Mouse (Mus musculus) naive thymus-derived CD4-positive, alpha-beta T cell, adult 2 months (primary cell): ENCODE measurements around the gene Jade2.

ENCODE experiments used
- DNase-seq: peaks from one replicate; pipeline ENCODE4 v3.0.0-alpha.2; 2011; ENCODE audit warnings: low read depth

The Jade2 gene

DNA sequence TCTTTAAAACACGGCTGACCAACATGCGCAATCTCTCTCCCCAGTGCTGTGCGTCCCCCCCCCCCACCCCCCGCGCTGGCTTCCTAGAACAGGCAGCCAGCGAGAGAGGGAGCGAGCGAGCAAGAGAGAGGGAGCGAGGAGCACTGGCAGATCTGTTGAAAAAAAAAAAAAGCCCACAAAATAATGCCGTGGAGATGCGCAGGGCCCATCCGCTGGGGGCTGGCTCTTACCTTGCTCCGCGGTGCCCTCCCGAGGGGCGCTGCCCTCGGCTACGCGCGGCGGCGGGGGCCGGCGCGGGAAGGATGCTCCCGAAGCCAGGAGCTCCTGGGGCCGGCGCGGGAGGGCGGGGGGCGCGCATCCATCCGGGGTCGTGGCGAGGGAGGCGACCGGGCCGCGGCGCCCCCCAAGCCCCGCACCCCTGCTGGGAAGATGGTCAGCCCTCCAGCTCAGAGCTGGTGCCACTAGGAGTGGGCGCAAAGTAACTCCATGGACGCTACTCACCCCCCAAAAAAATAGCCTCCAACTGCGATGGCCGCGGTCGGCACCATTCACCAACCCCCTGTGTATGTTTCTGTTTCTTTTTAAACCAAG lies at the start of gene Jade2:
Gene Jade2 (minus strand): TSS at position 573 of the 591 bp plus-strand sequence.
- DNase-seq = peak; percentile 78

DNA sequence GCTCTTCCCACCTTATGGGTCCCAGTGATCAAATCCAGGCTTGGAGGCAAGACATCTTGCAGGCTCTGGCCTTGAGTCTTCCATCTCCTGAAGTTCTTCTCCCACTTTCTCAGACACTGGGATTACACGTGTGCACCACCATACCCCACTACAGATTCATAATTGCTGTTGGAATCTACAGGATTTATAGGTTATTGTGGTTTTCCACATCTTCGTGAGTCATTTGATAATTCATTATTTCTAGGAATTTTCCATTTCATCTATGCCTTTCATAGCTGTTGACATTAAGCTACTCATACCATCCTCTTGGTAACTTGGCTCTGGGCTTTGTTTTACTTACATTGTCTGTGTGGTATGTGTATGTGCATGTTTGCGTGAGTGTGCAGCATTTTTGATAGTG lies 46.8 kb upstream of the Jade2 start:
- DNase-seq = no peak

DNA sequence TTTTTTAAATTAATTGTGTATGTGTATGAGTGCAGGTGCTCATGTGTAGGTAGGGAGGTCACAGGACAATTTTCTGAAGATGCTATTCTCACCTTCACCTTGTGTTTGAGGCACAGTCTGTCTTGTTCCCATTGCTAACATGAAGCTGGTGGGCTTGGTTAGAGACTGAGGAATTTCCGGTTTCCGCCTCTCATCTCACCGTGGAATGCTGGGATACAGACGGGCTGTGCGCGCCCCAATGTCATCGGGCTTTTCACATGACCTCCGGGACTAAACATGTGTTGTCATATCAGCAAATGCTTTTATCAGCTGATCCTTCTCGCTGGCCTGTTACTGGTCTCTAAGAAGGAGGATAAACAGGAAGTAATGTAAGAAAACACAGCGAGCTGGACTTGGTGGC lies 42.2 kb upstream of the Jade2 start:
- no peak for DNase-seq

DNA sequence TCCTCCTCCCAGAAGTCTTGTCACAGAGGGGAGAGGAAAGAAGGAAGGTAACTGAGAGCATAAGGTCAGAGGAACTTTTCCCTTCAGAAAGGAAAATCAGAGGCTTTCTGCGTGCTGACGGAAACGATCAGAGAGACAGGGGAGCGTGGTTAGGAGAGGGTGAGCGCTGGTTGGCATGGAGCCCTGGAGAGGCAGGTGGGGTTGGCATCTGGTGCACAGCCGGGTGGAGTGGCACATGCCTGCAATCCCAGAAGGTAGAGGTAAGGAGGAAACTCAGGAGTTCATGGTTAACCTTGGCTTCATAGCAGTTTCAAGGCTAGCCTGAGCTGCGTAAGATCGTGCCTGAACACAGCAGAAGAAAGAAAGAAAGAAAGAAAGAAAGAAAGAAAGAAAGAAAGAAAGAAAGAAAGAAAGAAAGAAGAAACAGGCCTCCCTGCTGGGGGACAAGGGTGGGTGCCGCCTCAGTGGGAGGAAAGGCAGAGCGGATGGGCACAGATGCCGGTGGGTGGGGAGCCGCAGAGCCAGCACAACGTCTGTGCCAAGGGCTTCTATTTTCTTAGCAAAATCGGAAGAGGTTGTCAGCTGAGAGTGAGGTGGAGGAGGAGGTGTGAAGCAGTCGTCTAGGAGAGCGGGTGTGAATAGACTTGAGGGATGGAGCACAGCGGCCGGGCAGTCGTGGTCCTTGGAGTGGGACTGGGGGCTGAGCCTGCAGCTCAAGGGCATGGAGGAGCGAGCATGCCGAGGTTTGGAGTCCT lies 41.0 kb upstream of the Jade2 start:
- peak; percentile 52 for DNase-seq

DNA sequence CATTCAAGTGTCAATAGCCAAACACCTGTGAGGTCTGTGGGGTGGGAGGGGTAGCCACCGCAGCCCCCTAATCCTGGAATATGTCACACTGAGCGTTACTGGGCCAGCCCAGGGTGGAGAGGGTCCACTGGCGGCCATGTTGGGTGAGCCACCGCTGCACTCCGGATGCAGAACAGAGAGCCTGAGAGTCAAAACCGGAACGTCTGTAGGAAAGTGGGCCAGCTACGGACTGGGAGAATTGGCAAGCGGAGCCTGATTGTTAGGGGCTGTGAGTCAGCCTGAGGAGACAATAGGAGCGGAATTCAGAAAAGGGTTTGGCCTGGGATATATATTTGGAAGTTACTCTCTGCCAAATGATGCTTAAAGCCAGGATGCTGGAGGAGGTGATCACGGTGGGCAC lies 39.9 kb upstream of the Jade2 start:
- no peak for DNase-seq

DNA sequence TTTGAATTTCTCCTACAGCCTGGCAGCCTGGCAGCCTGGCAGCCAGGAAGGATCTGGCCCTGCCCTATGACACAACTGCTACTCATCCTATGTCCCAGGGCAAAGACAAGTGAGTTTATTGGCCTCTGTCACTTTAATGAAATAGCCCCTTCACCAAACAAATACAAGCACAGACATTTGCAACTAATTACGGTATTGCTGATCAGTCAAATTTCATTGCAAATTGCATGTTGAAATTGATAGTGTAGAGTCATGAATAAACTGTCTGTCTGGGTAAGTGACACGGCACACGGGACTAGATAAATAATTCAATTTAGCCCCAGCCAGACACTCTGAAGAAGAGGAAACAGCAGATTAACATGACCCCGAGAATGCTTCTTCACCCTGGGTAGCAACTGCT lies 38.6 kb upstream of the Jade2 start:
- no peak for DNase-seq

DNA sequence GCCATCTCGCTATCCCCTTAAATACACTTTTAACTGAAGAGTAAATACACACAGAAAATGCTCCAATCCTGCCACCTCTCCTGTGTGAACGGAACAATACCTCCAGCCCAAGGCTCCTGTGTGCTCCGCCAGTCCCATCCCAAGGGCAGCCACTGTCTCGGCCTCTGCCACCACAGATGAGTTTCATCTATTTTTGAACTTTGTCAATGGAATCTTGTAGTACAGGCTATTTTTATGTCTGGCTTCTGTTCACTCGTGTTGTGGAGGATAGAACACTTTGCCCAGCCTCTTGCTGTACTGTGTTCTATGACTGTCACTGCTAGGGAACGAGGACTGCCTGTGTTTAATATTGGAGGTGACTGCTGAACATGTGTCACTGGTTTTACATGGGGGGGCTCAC lies 28.2 kb upstream of the Jade2 start:
- DNase-seq = no peak

DNA sequence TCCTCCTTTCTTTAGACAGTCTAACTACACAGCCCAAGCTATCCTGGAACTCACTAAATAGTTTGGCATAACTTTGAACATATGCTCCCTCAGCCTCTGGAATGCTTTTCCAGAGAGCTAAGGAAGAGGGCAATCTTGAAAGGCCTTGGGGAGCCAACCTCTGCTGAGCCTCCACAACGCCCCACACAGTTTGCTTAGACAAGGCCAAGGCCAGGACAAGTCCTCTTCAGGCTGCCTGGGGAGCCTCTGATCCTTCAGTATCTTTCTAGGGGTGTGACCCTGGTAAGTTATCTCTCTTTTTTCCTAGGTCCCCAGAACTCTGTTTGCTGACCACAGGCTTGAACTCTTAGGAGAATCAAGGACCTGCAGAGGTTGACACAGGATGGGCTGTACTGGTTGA lies 26.6 kb upstream of the Jade2 start:
- DNase-seq = no peak

DNA sequence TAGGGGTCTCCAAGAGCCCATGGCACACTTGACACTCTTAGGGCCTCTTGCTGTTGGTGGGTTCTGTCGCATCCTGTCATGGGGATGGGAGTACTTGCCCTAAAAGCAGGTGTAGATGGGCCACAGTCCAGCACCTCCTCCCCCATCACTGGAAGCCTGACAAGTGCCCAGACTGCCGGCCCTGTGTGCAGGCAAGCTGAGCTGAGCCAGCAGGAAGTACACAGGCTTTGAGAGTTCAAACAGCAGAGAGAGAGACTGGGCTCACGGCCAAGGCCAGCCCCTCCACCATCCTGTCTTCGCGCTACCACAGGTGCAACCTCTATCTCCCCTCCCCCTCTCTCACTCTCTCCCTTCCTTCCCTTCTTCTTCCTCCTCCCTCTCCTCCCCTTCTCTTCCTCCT lies 26.2 kb upstream of the Jade2 start:
- DNase-seq = peak; percentile 85

DNA sequence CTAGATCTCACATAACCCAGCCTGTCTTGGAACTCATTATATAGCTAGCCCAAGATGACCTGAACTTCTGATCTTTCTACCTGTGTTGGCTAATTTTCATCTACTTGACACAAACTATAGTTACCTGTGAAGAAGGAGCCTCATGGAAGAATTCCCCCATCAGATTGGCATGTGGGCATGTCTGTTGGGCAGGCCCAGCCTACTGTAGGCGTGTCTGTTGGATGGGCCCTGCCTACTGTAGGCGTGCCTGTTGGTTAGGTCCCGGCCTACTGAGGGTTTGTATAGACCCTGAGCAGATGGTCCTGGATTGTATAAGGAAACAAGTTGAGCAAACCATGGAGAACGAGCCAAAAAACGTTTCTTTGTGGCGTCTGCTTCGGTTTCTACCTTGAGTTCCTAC lies 24.3 kb upstream of the Jade2 start:
- no peak for DNase-seq

DNA sequence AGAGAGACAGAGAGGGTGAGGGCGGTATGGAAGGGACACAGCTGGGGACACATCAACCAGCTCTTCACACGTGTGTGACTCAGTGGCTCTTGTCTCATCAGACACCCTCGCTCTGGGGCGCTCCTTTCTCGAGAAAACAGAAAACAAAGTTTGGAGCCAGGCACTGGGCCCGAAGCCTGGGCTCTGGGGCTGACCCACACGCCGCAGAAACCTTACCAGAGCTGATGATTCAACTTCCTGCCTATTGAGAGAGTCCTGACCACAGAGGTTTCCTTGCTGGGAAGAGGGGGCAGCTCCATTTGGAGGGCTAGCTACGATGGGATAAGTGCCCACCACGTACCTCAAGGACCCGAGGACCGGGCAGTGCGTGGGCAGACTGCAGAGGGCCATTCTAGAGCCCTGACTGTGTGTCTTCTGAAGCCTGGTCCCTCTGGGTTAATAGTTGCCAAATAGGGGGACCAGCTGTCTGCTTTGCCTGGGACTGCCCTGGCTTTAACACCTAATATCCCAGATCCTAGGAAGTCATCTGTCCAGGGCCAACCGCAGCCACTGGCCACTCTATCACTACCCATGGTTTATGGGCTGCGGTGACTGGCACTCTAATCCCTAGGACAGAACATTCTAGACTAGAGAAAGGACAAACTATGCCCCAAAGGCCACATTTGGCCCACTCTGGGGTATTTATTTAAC lies 23.7 kb upstream of the Jade2 start:
- no peak for DNase-seq

DNA sequence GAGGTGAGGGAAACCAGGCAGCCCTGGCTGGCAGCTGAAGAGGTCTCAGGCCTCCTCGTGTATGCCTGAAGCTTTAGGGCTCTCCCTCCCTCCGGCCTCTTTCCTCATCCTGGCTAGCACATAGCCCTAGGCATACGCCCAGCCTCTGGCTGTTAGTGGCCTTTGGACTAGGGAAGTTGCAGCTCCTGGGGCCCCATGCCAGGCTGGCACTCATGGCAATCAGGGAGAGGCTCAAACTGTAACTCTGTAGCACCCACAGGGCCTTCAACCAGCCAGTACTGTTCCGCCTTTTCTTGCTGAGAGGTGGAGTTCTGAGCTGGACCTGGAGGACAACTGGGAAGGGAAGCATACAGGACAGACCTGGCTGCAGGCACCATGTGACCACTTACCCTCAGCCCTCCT lies 19.5 kb upstream of the Jade2 start:
- no peak for DNase-seq

DNA sequence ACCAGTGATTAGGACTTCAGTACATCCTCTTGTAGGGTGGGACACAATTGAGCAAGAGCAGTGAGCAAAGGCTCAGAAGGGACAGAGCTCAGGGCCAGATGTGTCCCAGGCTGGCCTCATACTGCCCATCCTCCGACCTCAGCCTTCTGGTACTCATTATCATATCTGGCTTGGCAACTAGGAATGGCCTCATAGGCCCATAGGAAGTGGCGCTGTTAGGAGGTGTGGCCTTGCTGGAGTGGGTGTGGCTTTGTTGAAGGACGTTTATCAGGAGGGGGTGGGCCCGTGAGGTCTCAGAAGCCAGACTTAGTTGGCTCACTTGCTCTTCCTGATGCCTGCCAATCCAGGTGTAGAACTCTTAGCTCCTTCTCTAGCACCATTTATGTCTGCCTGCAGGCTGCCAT lies 18.3 kb upstream of the Jade2 start:
- peak; percentile 31 for DNase-seq

DNA sequence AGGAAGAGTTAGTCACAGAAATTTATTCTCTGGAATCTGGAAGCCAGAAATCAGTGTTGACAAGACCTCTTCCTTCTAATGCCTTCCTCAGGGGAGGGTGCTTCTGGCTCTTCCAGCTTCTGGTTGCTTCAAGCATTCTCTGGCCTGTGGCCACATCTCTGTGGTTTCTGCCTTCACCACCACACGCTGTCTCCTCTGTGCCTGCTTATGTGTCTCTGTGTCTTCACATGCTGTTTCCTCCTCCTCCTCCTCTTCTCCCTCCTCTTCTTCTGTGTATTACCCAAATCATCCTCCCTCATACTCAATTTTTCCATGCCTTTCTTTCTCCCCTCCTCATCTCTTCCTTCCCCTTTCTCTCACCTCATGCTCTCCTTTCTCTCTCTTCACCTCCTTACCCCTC lies 17.6 kb upstream of the Jade2 start:
- DNase-seq = peak; percentile 47

DNA sequence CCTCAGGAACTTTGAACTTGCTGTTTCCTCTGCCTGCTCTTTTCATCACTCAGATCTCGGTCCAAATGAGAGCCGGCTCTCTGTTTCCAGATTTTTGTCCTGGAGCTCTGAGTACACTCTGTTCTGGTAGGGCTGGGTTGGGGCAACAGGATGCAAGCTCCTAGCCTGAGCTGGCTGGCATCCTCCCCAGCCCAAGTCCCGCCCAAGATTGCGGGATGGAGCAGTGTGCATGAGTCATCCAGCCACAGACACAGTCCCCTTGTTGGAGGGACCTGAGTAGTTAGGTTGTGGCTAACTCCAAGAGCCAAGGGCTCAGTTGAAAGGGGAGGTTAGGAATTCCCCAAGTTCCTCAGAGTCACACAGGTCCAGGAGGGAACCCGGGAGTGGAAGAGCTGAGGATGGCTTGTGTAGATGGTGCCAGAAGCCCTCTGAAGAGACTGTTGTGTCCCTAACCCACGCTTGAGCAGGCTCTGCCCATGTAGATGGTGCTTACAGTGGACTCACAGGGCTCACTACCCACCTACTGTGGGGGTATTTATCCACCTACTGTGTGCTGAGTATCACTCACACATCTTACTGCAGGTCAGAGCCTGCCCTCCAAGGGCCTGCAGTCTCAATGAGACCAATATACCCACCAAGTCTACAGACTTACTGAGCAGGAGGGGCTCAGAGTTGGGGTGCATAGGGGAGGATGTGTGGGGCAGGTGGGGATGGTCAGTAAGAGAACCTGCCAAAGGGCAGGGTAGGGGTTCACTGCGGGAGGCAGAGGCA lies 17.0 kb upstream of the Jade2 start:
- peak; percentile 57 for DNase-seq

DNA sequence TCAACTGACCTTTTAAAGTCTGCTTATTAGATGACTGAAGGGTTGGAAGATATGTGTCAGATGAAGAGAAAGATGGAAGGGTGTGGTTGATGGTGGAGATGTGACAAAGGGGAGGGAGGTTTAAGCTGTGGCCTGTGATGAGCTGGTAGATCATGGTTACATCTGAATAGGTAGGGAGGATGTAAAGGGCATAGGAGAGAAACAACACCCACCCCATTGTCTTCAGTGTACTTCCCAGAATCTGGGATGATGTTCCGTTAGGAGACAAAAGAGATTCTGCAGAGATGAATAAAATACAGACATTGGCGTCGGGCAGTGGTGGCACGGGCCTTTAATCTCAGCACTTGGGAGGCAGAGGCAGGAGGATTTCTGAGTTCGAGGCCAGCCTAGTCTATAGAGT lies 15.7 kb upstream of the Jade2 start:
- no peak for DNase-seq

DNA sequence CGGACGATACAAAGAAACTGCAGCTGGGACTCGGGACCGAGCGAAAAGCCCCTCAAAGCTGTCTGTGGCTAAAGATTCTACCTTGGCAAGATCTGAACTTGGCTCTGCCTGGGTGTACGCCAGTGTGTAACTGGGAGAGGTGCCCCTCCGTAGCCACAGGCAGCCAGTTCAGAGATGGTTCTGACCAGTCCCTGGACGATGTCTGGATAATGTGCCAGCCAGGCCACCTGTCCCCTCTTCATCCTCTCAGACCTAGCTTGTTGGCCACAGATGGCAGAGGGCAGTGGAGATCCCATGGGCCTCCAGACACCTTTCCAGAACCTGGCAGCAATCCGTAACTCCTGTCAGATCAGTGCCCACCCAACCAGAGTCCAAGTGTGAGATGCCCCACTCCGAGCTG lies 9.8 kb upstream of the Jade2 start:
- DNase-seq = no peak

DNA sequence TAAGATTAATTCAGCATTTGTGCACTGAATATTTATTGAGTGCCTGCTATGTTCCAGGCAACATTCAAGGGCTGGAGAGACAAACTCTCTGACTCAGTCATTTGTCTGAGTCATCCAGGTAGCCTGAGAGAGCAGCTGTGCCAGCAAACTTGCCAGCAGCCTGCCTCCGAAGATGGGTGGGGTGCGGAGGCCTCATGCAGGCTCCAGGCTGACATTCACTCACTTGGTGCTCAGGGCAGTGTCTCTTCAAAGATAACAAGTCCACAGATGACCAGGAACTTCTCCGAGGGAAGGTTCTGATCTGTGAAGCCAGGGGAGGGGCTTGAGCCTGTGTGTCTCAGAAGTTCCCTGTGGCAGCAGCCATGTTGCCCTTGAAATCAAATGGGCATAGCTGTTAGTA lies 8.6 kb upstream of the Jade2 start:
- DNase-seq = no peak

DNA sequence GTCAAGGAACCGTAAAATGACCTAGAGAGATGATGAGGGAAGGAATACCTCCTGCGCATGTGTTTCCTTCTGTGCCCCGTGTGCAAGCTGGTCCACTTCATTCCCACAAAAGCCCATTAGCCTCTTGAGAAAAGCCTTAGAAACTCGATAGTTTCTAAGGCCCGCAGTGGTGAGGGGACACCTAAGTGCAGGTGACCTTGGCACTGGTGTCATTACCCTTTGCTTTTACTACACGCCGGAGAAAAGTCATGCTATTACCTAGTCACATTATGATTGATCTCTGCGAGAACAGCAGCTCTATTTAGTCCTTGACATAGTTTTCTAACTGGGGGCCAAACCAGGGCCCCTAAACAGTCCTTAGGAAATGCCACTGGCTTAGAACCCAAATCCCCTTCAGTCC lies 3.2 kb upstream of the Jade2 start:
- no peak for DNase-seq

DNA sequence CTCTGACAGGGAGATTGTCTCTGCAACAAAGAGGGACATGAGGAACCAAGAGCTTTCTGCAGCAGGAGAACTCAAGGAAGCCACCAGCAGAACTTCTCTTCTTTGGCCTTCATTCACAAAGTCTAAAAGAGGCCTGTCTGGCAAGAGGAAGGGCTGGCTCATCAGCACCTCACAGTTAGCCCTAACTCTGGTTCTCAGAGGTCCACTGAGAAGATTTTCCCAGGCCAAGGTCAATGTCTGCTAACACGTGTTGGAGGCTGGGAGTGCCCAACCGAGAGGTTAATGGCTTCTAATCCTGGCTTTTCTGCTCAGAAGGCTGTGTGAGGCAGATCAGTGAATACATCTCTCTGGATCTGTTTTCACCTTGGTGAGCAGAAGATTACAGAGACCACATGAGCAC lies 2.1 kb upstream of the Jade2 start:
- DNase-seq = no peak

DNA sequence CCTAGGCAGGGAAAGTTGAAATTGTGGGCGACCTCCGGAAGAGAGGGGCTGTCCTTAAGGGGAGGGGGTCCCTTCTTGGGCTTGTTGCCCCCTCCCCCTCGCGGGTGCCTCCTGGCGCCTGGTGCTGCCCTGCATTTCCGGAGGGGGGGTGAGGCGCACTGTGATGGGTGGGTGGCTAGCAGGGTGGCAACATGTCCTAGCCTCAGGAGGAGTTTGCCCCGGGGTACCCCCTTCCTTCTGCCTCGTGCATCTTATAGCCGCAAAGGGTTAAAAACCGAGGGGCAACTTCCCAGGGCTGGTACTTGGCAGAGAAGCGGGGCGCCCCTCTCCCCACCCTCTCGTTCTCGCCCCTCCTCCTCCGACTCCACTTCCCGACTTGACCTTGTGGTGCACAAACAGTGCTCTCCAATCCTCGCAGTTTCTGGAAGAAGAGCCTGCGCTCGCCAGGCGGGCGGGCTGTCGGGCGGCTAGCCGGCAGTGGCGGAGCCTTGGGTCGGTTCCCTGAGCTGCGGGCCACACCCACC lies 1.1 kb upstream of the Jade2 start:
- no peak for DNase-seq

DNA sequence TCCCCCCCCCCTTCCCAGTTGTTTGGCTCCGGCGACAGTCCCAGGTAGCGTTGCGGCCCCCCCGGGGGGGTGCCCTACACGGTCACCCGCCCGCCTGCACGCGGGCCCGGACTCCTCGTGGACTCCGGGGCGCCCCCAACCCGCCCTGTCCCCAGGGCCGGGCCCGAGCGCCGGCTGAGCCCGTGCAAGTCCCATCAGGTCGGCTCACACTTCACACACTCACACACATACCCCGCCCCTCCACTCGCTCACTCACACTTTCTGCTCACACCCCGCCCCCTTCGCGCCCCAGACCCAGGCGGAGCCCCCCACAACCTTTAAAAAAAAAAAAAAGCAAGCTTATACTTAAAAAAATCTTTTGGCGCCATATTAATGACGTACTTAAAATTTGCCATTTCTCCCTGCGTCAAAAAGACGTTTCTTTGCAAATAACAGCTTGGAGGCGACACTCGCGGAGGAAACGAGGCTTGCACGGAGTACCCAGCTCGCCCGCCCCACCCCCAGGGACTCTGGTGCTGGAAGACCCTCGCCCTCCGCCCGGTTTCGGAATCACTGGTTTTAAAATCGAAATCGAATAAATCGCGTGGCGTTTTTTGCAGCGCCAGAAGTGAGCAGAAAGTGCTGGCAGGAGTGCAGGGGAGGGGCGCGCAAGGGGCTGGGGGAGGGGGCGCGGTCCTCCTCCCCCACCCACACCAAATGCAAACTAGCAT lies 520 bp upstream of the Jade2 start:
- DNase-seq = peak; percentile 91
